Mouse (Mus musculus) ES-E14 (cell line): ENCODE data around the gene Plekho1. TPM values are rescaled to one million over a fixed set of nuclear protein-coding genes. Genes with fewer than 3 reads are reported as not detected.

Experiments used
- DNase-seq: peaks from one replicate; pipeline ENCODE4 v3.0.0-alpha.2; 2013; ENCODE audit warnings: low read depth, low spot score
- H3K27ac ChIP-seq: 2 replicates; pipeline ENCODE4 v1.5.1; 2012; ENCODE audit warnings: low read depth, mild to moderate bottlenecking, low read length, moderate library complexity, mixed read lengths; ENCODE audit not compliant: poor library complexity, insufficient read depth, severe bottlenecking
- H3K36me3 ChIP-seq: 2 replicates; pipeline ENCODE4 v1.6.1; 2012; ENCODE audit warnings: mild to moderate bottlenecking, low read length, moderate library complexity, mixed read lengths; ENCODE audit not compliant: control insufficient read depth, poor library complexity, insufficient read depth, severe bottlenecking
- H3K4me1 ChIP-seq, 2 experiments: fragments of 150-350 bp in 1 of 2; sonication (generic) in 1 of 2; 2 replicates each; pipeline ENCODE4 v1.6.1; 2012; ENCODE audit warnings: low read length in 2 of 2, mild to moderate bottlenecking in 1 of 2, mixed read lengths in 1 of 2; ENCODE audit not compliant: control insufficient read depth in 2 of 2, insufficient read depth in 2 of 2, poor library complexity in 1 of 2
- H3K4me3 ChIP-seq, 2 experiments: fragments of 150-350 bp in 1 of 2; sonication (generic) in 1 of 2; 2 replicates each; pipeline ENCODE4 v1.5.1; 2012; ENCODE audit warnings: low read length in 2 of 2, low read depth in 1 of 2, mild to moderate bottlenecking in 1 of 2, mixed read lengths in 1 of 2; ENCODE audit not compliant: insufficient read depth in 1 of 2, poor library complexity in 1 of 2, severe bottlenecking in 1 of 2
- H3K9ac ChIP-seq: 2 replicates; pipeline ENCODE4 v1.6.1; 2012; ENCODE audit warnings: low read depth, mild to moderate bottlenecking, low read length, mixed read lengths; ENCODE audit not compliant: poor library complexity, insufficient read depth, severe bottlenecking
- H3K9me3 ChIP-seq: fragments of 150-350 bp; sonication (generic); 2 replicates; pipeline ENCODE4 v1.6.1; 2012; ENCODE audit warnings: low read depth, mild to moderate bottlenecking, low read length; ENCODE audit not compliant: control insufficient read depth, insufficient read depth
- CHD2 ChIP-seq: IDR thresholded peaks from 2 replicates; pipeline ENCODE4 v1.6.1; 2014; ENCODE audit warnings: mild to moderate bottlenecking, low read depth, low read length, inconsistent platforms
- HCFC1 ChIP-seq: IDR thresholded peaks from 2 replicates; pipeline ENCODE4 v1.6.1; 2012; ENCODE audit warnings: low read length, inconsistent platforms, borderline replicate concordance; ENCODE audit not compliant: insufficient read depth
- MAFK ChIP-seq: IDR thresholded peaks from 2 replicates; pipeline ENCODE4 v1.6.1; 2014; ENCODE audit warnings: mild to moderate bottlenecking, low read depth, low read length, inconsistent platforms; ENCODE audit not compliant: insufficient read depth
- ZC3H11A ChIP-seq: IDR thresholded peaks from 2 replicates; pipeline ENCODE4 v1.6.1; 2012; ENCODE audit warnings: low read depth, mild to moderate bottlenecking, inconsistent platforms, low read length, borderline replicate concordance
- ZNF384 ChIP-seq: IDR thresholded peaks from 2 replicates; pipeline ENCODE4 v1.6.1; 2012; ENCODE audit warnings: low read depth, low read length, inconsistent platforms
- in situ Hi-C, 2 experiments: fragments of 600-800 bp; cut with MboI; formaldehyde crosslinking; loops; one replicate each; pipeline ENCODE4 v1.15.1; 2025; ENCODE audit warnings: low sequenced_read_pairs in 2 of 2, inconsistent platforms in 1 of 2; ENCODE audit not compliant: unreplicated experiment in 2 of 2
- total RNA-seq: library from RNA; depleted of rRNA; stranded (reverse); fragments of 300-350 nt; gene quantifications from 2 replicates; pipeline ENCODE4 v1.2.3, GENCODE M21; 2012

Plekho1 gene
- total RNA-seq, 1 experiment = 19.6 TPM

DNA sequence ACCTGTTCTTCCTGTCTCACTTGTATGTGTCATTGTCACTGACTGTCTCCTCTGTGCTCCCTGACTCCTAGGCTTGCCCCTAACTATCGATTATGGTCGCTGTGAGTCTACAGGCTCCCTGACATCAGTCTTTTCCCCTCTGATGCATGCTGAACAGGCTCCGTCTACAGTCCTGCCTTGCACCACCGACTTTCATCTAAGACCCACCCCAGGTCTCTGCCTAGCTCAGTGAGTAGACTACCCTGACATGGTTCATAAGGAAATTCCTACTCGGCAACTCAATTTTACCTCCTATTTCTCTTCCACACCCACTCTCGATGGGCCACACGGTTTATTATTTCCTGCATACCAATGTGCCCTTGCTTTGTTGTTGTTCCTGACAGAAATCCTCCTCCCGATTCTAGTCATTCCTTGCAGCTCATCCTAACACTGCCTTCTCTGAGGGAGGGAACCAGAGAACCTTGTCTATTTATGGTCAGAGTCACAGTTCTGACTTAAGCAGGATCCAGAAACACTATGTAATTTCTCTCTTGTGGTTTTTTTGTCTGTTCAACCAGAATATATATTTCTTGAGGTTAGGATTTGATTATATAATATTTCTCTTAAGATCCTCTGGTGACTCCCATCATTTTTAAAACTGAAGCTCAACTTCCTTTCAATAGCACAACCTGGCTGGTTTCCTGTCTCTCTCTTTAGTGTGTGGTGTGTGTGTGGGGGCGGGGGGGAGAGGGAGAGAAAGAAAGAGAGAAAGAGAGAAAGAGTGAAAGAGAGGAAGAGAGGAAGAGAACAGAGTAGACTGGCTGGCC, 44.3 kb upstream of the Plekho1 start:
- no peak for TF ChIP-seq ZNF384
- TF ChIP-seq HCFC1 = no peak
- TF ChIP-seq CHD2 = no peak
- no peak for TF ChIP-seq MAFK
- no peak for TF ChIP-seq ZC3H11A
- Histone ChIP-seq H3K36me3 (no peaks in the 10 kb centered on the region), H3K4me3 (no peak overlapping the region), H3K4me1 (no peaks in the 10 kb centered on the region), H3K27ac (no peak overlapping the region), H3K9me3 (no peaks in the 10 kb centered on the region), H3K9ac (no peak overlapping the region)
- in situ Hi-C loops = no loop called here
- no peak for DNase-seq

DNA sequence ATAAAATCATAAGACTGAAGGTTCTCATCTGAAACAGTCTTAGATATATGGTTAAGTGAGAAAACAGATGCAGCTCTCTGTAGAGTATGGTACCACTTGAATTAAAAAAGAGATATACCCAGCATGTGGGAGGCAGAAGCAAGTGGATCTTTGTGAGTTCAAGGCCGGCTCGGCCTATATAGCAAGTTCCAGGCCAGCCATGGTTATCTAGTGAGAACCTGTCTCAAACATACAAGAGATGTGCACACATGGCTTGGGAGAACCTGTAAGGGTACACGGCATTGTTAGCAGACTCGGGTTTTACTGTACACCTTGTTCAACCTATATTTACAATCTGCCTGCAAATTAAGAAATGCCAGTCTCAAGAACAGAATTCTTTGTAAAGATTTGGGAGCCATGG, 43.0 kb upstream of the Plekho1 start:
- DNase-seq = no peak
- in situ Hi-C loops = no loop called here
- no peaks in the 10 kb centered on the region for H3K36me3 ChIP-seq
- no peaks in the 10 kb centered on the region for H3K9me3 ChIP-seq
- H3K4me3 ChIP-seq = no peak overlapping the region
- no peak overlapping the region for H3K9ac ChIP-seq
- H3K4me1 ChIP-seq = no peaks in the 10 kb centered on the region
- TF ChIP-seq HCFC1 (no peak), ZNF384 (no peak), CHD2 (no peak), MAFK (no peak), ZC3H11A (no peak)
- H3K27ac ChIP-seq = no peak overlapping the region

DNA sequence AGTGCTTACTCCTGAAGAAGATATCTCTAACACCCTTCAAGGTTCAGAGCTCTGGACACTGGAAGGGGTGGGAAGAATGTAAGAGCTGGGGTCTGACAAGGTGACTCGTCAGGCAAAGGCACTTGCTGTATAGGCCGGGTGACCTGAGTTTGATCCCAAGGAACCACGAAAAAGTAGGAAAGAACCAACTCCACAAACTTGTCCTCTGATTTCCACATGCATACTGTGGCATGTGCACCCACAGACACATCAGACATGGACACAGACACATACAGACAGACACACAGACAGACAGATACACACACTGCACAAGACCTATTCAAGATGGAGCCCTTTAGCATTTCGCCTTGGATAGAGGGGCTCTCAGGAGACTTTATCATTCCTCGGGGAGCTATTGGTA, 42.4 kb upstream of the Plekho1 start:
- in situ Hi-C loops = no loop called here
- DNase-seq = no peak
- no peak for TF ChIP-seq HCFC1
- TF ChIP-seq MAFK = no peak
- TF ChIP-seq ZC3H11A = no peak
- TF ChIP-seq CHD2 = no peak
- no peak for TF ChIP-seq ZNF384
- no peaks in the 10 kb centered on the region for H3K4me1 ChIP-seq
- H3K4me3 ChIP-seq = no peak overlapping the region
- H3K9me3 ChIP-seq = no peaks in the 10 kb centered on the region
- no peak overlapping the region for H3K27ac ChIP-seq
- no peaks in the 10 kb centered on the region for H3K36me3 ChIP-seq
- no peak overlapping the region for H3K9ac ChIP-seq

DNA sequence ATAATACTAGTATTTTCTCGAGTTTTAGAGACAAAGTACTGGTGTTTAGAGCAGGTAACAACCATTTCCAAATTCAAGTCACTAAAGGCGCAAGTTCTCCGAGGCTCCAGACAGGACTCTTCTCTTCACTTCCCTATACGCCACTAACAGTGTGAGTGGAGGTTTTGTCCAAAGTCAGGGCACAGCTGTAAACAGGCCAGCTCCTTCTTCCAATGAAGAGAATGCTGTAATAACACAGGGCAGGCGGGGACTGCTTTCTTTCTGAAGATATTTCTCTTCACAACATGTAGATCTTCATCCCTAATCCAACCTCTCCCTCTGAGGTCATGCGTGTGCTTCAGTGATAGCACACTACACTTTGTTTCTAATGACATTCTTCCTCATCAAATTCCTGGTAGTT, 41.0 kb upstream of the Plekho1 start:
- no peak for DNase-seq
- Histone ChIP-seq H3K36me3 (no peaks in the 10 kb centered on the region), H3K9ac (no peak overlapping the region), H3K27ac (no peak overlapping the region), H3K9me3 (no peaks in the 10 kb centered on the region), H3K4me1 (no peaks in the 10 kb centered on the region; a peak in 1 of 4 replicates), H3K4me3 (no peak overlapping the region)
- TF ChIP-seq HCFC1 (no peak), ZC3H11A (no peak), MAFK (no peak)
- in situ Hi-C loops = no loop called here

DNA sequence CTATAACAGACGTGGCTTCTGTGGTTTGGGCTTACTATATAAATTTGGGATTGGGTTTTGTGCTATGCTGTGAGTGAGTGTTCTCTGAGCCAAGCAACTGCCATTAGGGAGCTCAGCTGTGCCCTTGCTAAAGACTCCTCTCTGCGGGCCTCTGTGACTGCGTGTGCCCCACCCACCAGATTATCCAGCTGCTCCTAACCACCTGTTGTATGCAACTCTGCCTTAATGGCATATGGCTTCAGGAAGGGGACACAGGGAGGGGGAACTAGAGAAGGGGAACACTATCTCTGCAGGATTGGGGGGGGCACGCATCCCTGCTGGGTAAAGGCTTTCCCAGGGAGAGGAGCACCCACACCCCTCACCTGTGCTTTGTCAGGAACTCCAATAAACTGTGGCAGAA, 37.2 kb upstream of the Plekho1 start:
- Histone ChIP-seq H3K4me1 (no peaks in the 10 kb centered on the region; a peak in 1 of 4 replicates), H3K27ac (no peak overlapping the region), H3K36me3 (no peaks in the 10 kb centered on the region), H3K9me3 (no peaks in the 10 kb centered on the region), H3K4me3 (no peak overlapping the region), H3K9ac (no peak overlapping the region)
- TF ChIP-seq HCFC1 = no peak
- TF ChIP-seq ZC3H11A = no peak
- no peak for TF ChIP-seq CHD2
- no peak for TF ChIP-seq ZNF384
- no peak for TF ChIP-seq MAFK
- DNase-seq = no peak
- in situ Hi-C loops = no loop called here
